Mouse (Mus musculus): Measurements from ENCODE around the gene Olfr26. TPM values are rescaled to one million over a fixed set of nuclear protein-coding genes. Genes with fewer than 3 reads are reported as not detected.
"Not testable (repeated sequence)": the region's sequence is repeated elsewhere in the genome, so short reads cannot be mapped to it uniquely, and the experiment has no call there.

The Olfr26 gene
- not detected for total RNA-seq (2021)
- long read RNA-seq, experiment 1: 0 reads
- long read RNA-seq, experiment 2: 0 reads

GRCm38 (mm10) chr9:38854760-38855159, at the start of gene Olfr26:
Olfr26 (plus strand) TSS chr9:38855060.
- TF ChIP-seq CTCF (IDR thresholded peaks at IDR 0.05): no peak
- Histone ChIP-seq H3K27ac (no peak within 1 kb of the TSS), H3K4me3 (no peak within 1 kb of the TSS)
- intact Hi-C loops (cut with DNase I): no loop called here
- no peak for DNase-seq

GRCm38 (mm10) chr9:38805696-38806095, 49.2 kb upstream of the Olfr26 start:
- Histone ChIP-seq H3K27ac (no peak overlapping the region), H3K4me3 (no peak overlapping the region)
- no peak for TF ChIP-seq CTCF (IDR thresholded peaks at IDR 0.05)
- intact Hi-C loops (cut with DNase I): no loop called here
- no peak for DNase-seq

- Histone ChIP-seq H3K4me3 (no peak within 1 kb of the TSS), H3K27ac (no peak within 1 kb of the TSS)
- TF ChIP-seq CTCF (IDR thresholded peaks at IDR 0.05): no peak
- intact Hi-C loops (cut with DNase I): no loop called here
- no peak for DNase-seq
Observed at GRCm38 (mm10) chr9:38814314-38814713, 40.5 kb upstream of the Olfr26 start, which contains the start of gene Olfr922. Olfr922 (plus strand) TSS chr9:38814614.

- no peak overlapping the region for H3K4me3 ChIP-seq
- intact Hi-C loops (cut with DNase I): no loop called here
- no peak for DNase-seq
- no peak for TF ChIP-seq CTCF (IDR thresholded peaks at IDR 0.05)
- H3K27ac ChIP-seq: no peak overlapping the region
Observed at GRCm38 (mm10) chr9:38815458-38815986, 39.3 kb upstream of the Olfr26 start.

GRCm38 (mm10) chr9:38826245-38826644, 28.6 kb upstream of the Olfr26 start, which contains the start of gene Olfr923:
Olfr923 (plus strand) TSS chr9:38826545.
- Histone ChIP-seq H3K27ac (no peak within 1 kb of the TSS), H3K4me3 (no peak within 1 kb of the TSS)
- intact Hi-C loops (cut with DNase I): no loop called here
- DNase-seq: no peak
- TF ChIP-seq CTCF (IDR thresholded peaks at IDR 0.05): no peak

GRCm38 (mm10) chr9:38833027-38833426, 21.8 kb upstream of the Olfr26 start:
- no peak for DNase-seq
- H3K4me3 ChIP-seq: no peak overlapping the region
- no peak overlapping the region for H3K27ac ChIP-seq
- intact Hi-C loops (cut with DNase I): no loop called here
- TF ChIP-seq CTCF (IDR thresholded peaks at IDR 0.05): no peak

GRCm38 (mm10) chr9:38844149-38844548, 10.7 kb upstream of the Olfr26 start, which contains the start of gene Olfr924:
Olfr924 (plus strand) TSS chr9:38844449.
- no peak for TF ChIP-seq CTCF (IDR thresholded peaks at IDR 0.05)
- intact Hi-C loops (cut with DNase I): no loop called here
- DNase-seq: no peak
- Histone ChIP-seq H3K4me3 (no peak within 1 kb of the TSS), H3K27ac (no peak within 1 kb of the TSS)

- intact Hi-C loops (cut with DNase I): loop anchor here (1.0 kb wide), 1 partner anchor 29 kb away; no protein-coding TSS in a partner anchor
- not testable (repeated sequence) for H3K4me3 ChIP-seq, H3K27ac ChIP-seq, DNase-seq
Observed at GRCm38 (mm10) chr9:38874880-38875279, 20.0 kb downstream of the Olfr26 start.

GRCm38 (mm10) chr9:38876826-38877225, 22.0 kb downstream of the Olfr26 start, which contains the start of gene Olfr926:
Olfr926 (plus strand) TSS chr9:38877126.
- TF ChIP-seq CTCF (IDR thresholded peaks at IDR 0.05): no peak
- intact Hi-C loops (cut with DNase I): no loop called here
- Histone ChIP-seq H3K27ac (no peak within 1 kb of the TSS), H3K4me3 (no peak within 1 kb of the TSS)
- no peak for DNase-seq

Other genes with a start within 250 kb of the Olfr26 start
- gene Olfr914, start 250.0 kb upstream of the Olfr26 start, total RNA-seq (2021): not detected
- gene Olfr916, start 195.2 kb upstream of the Olfr26 start, total RNA-seq (2021): not detected
- not detected for gene Olfr917, start 189.2 kb upstream of the Olfr26 start, total RNA-seq (2021)
- gene Olfr918, start 180.5 kb upstream of the Olfr26 start, total RNA-seq (2021): not detected
- not detected for gene Olfr919, start 151.4 kb upstream of the Olfr26 start, total RNA-seq (2021)
- 10 to 100 TPM; 11.0 to 12.4 TPM for gene Vwa5a, start 136.8 kb upstream of the Olfr26 start, total RNA-seq (2021)
- under 1 TPM in 1 of 2 experiments, not detected in 1; 0.06 TPM for gene Olfr920, start 102.8 kb upstream of the Olfr26 start, total RNA-seq (2021)
- not detected for gene Olfr921, start 82.0 kb upstream of the Olfr26 start, total RNA-seq (2021)
- not detected for gene Olfr922, start 40.4 kb upstream of the Olfr26 start, total RNA-seq (2021)
- gene Olfr923, start 28.5 kb upstream of the Olfr26 start, total RNA-seq (2021): not detected
- not detected for gene Olfr924, start 10.6 kb upstream of the Olfr26 start, total RNA-seq (2021)
- not detected for gene Olfr926, start 22.1 kb downstream of the Olfr26 start, total RNA-seq (2021)
- not detected for gene Olfr930, start 74.7 kb downstream of the Olfr26 start, total RNA-seq (2021)
- gene Olfr933, start 117.3 kb downstream of the Olfr26 start, total RNA-seq (2021): not detected
- gene Olfr934, start 133.3 kb downstream of the Olfr26 start, total RNA-seq (2021): not detected
- gene Olfr935, start 144.6 kb downstream of the Olfr26 start, total RNA-seq (2021): not detected
- gene Olfr146, start 168.3 kb downstream of the Olfr26 start, total RNA-seq (2021): not detected
- gene Olfr937, start 209.9 kb downstream of the Olfr26 start, total RNA-seq (2021): not detected
- gene Olfr938, start 223.8 kb downstream of the Olfr26 start, total RNA-seq (2021): not detected

Data from gastrocnemius, adult 2 months (tissue).